Mouse (Mus musculus): Measurements from ENCODE around the gene Rnf24.
A peak's percentile ranks its signal among the peaks of the same experiment; 100 is the strongest.

Rnf24 gene

GRCm38 (mm10) chr2:131264027-131264426 lies 88.7 kb downstream of the Rnf24 start:
- DNase-seq (ENCODE audit: low read depth, low spot score), result no peak

GRCm38 (mm10) chr2:131262680-131263670 lies 89.7 kb downstream of the Rnf24 start:
- peak; percentile 42 for DNase-seq (ENCODE audit: low read depth, low spot score)

GRCm38 (mm10) chr2:131262213-131262672 lies 90.4 kb downstream of the Rnf24 start, which contains the start of gene Pank2:
TSS of gene Pank2 (plus strand) at chr2:131262495.
- peak; percentile 98 for DNase-seq (ENCODE audit: low read depth, low spot score)

- DNase-seq (ENCODE audit: low read depth, low spot score), result no peak
Observed at GRCm38 (mm10) chr2:131261481-131262212, 91.0 kb downstream of the Rnf24 start.

- DNase-seq (ENCODE audit: low read depth, low spot score), result no peak
Observed at GRCm38 (mm10) chr2:131260544-131261307, 92.0 kb downstream of the Rnf24 start.

- no peak for DNase-seq (ENCODE audit: low read depth, low spot score)
Observed at GRCm38 (mm10) chr2:131258693-131259092, 94.0 kb downstream of the Rnf24 start.

GRCm38 (mm10) chr2:131255738-131256137 lies 97.0 kb downstream of the Rnf24 start:
- peak; percentile 26 for DNase-seq (ENCODE audit: low read depth, low spot score)

- no peak for DNase-seq (ENCODE audit: low read depth, low spot score)
Observed at GRCm38 (mm10) chr2:131254329-131254713, 98.4 kb downstream of the Rnf24 start.

- DNase-seq (ENCODE audit: low read depth, low spot score), result peak; percentile 83
Observed at GRCm38 (mm10) chr2:131253681-131254328, 98.9 kb downstream of the Rnf24 start.
